ENCODE assay signal across 10 mouse cellular contexts in genomic region chr6:38081727-38082341, GRCm38 (mm10). TPM values are rescaled to one million over a fixed set of nuclear protein-coding genes. Genes with fewer than 3 reads are reported as not detected.
DNase-seq lines count a peak whose midpoint lies in the region; ATAC-seq lines count a peak whose summit lies in the region.
"Had no signal": no experiment of that assay in that cellular context is flagged by ENCODE, and none has a peak within 500 bp of the region (broad histone marks: within the 10 kb centered on the region; RNA-seq: fewer than 3 reads in every experiment).

No protein-coding gene starts in this region.

- H3K27me3 ChIP-seq in liver, embryonic 11.5 days (replicated peaks; ENCODE audit: control insufficient read depth, insufficient read depth, low read length), result no peaks in the 10 kb centered on the region
- no peaks in the 10 kb centered on the region for H3K27me3 ChIP-seq in heart, embryonic 14.5 days (ENCODE audit: control insufficient read depth, insufficient read depth, low read length)
- H3K27me3 ChIP-seq: limb, embryonic 12.5 days had no signal

- WGBS in liver, embryonic 11.5 days, result 67% methylated on average over 11 of the region's 11 CpGs
- WGBS in heart, embryonic 14.5 days, result 38% methylated on average over 11 of the region's 11 CpGs

- H3K27ac ChIP-seq in liver, embryonic 11.5 days (ENCODE audit: low read depth, low read length), result no peak overlapping the region
- H3K27ac ChIP-seq in heart, embryonic 14.5 days (replicated peaks in 1 of 2; ENCODE audit: control insufficient read depth in 1 of 2, insufficient read depth in 1 of 2, low read depth in 2 of 2, low read length in 2 of 2), result peak overlapping the region; percentile 56 to 68
- H3K27ac ChIP-seq: limb, embryonic 12.5 days had no signal

- no peak overlapping the region for H3K4me3 ChIP-seq in liver, embryonic 11.5 days (ENCODE audit: low read depth, low read length)
- no peak overlapping the region for H3K4me3 ChIP-seq in heart, embryonic 14.5 days (ENCODE audit: control insufficient read depth in 1 of 2, insufficient read depth in 1 of 2, low read depth in 1 of 2, low read length in 2 of 2)
- H3K4me3 ChIP-seq: limb, embryonic 12.5 days had no signal

- no peaks in the 10 kb centered on the region for H3K9me3 ChIP-seq in liver, embryonic 11.5 days (ENCODE audit: control insufficient read depth, low read length)
- no peaks in the 10 kb centered on the region for H3K9me3 ChIP-seq in heart, embryonic 14.5 days (ENCODE audit: control insufficient read depth, low read length)
- H3K9me3 ChIP-seq: limb, embryonic 12.5 days had no signal

- H3K4me1 ChIP-seq in liver, embryonic 11.5 days (replicated peaks; ENCODE audit: control insufficient read depth, insufficient read depth, low read length), result peaks cover 5% of the 10 kb centered on the region
- H3K4me1 ChIP-seq in heart, embryonic 14.5 days (ENCODE audit: control insufficient read depth in 2 of 2, insufficient read depth in 2 of 2, low read length in 2 of 2), result peaks cover 12 to 19% of the 10 kb centered on the region in 2 experiments; a peak in 3 of 4 replicates

- no peak overlapping the region for H3K9ac ChIP-seq in liver, embryonic 11.5 days (ENCODE audit: low read depth, low read length)
- no peak overlapping the region for H3K9ac ChIP-seq in heart, embryonic 14.5 days (ENCODE audit: low read length)
- H3K9ac ChIP-seq: limb, embryonic 12.5 days had no signal

- peak; percentile 32 for DNase-seq in liver
- DNase-seq in liver, embryonic 11.5 days (ENCODE audit: low spot score), result no peak
- peak; percentile 48 to 63 for DNase-seq in kidney, postnatal 4 days
- peak; percentile 83 for DNase-seq in yolk sac, embryonic 10.5 days (ENCODE audit: low spot score)
- DNase-seq in cerebellum, postnatal 10 days, result no peak
- no peak for DNase-seq in layer of hippocampus, adult 8-10 months (ENCODE audit: low spot score in 2 of 2)
- DNase-seq in adrenal gland, postnatal 4 days (ENCODE audit: low spot score in 2 of 2), result no peak

- H3K36me3 ChIP-seq in liver, embryonic 11.5 days (ENCODE audit: control insufficient read depth, insufficient read depth, low read length), result no peaks in the 10 kb centered on the region
- H3K36me3 ChIP-seq in heart, embryonic 14.5 days (ENCODE audit: control insufficient read depth, insufficient read depth, low read length), result no peaks in the 10 kb centered on the region
- H3K36me3 ChIP-seq: limb, embryonic 12.5 days had no signal

- H3K4me2 ChIP-seq in liver, embryonic 11.5 days, result no peak overlapping the region
- H3K4me2 ChIP-seq in heart, embryonic 14.5 days (ENCODE audit: low read length), result peak overlapping the region; percentile 22; the same call in 1 of the 2 replicates
- H3K4me2 ChIP-seq: limb, embryonic 12.5 days had no signal

- ATAC-seq in liver, embryonic 11.5 days (replicated peaks; ENCODE audit: low FRiP score), result no peak
- peak; percentile 61 for ATAC-seq in heart, embryonic 14.5 days (ENCODE audit: insufficient number of reproducible peaks, insufficient read depth, low FRiP score, low read depth)

RNA-seq across cellular contexts. Expression of gene Tmem213, which starts 27.2 kb away (rescaled TPM):
- polyA plus RNA-seq in liver, embryonic 11.5 days (2014; fragmentation: Nextera tagmentation; extraction: Ambion mirVana), result not detected in 2 replicates
- not detected in 2 replicates for polyA plus RNA-seq in heart, embryonic 14.5 days (2014; fragmentation: Nextera tagmentation; extraction: Ambion mirVana)
- total RNA-seq in layer of hippocampus, adult 8-10 months (2022), result not detected
- total RNA-seq in adrenal gland, postnatal 4 days (2021), result 10 to 100 TPM in 1 of 2 experiments, not detected in 1; 13.9 TPM
- total RNA-seq: gastrocnemius, postnatal 36 days had no signal

RNA-seq across cellular contexts. Expression of gene Svopl, which starts 35.0 kb away (rescaled TPM):
- polyA plus RNA-seq in liver, embryonic 11.5 days (2014; fragmentation: Nextera tagmentation; extraction: Ambion mirVana), result 0.08 and 0.25 TPM in 2 replicates
- 0.13 and 0.16 TPM in 2 replicates for polyA plus RNA-seq in heart, embryonic 14.5 days (2014; fragmentation: Nextera tagmentation; extraction: Ambion mirVana)
- total RNA-seq in layer of hippocampus, adult 8-10 months (2022), result under 1 TPM; 0.45 to 0.83 (median 0.67) TPM
- total RNA-seq in adrenal gland, postnatal 4 days (2021), result 1 to 10 TPM; 3.3 to 4.6 TPM

RNA-seq across cellular contexts. Expression of gene Atp6v0a4, which starts 42.6 kb away (rescaled TPM):
- 0.27 and 0.29 TPM in 2 replicates for polyA plus RNA-seq in liver, embryonic 11.5 days (2014; fragmentation: Nextera tagmentation; extraction: Ambion mirVana)
- 0.38 TPM in 1 of 2 replicates, not detected in the other for polyA plus RNA-seq in heart, embryonic 14.5 days (2014; fragmentation: Nextera tagmentation; extraction: Ambion mirVana)
- total RNA-seq in layer of hippocampus, adult 8-10 months (2022), result 10 to 100 TPM in 2 of 4 experiments, 1 to 10 TPM in 2; 1.5 to 19.0 (median 9.9) TPM
- 10 to 100 TPM in 1 of 2 experiments, 1 to 10 TPM in 1; 3.8 to 12.0 TPM for total RNA-seq in adrenal gland, postnatal 4 days (2021)
- polyA plus RNA-seq: limb, embryonic 12.5 days had no signal

Comparison
In these comparisons a context has a peak if more than half of its experiments do, and no peak if none do; other contexts are left out.
1. DNase-seq: peak in liver (single experiment), kidney, postnatal 4 days (2 of 2) and yolk sac, embryonic 10.5 days (single experiment); none in liver, embryonic 11.5 days (single experiment), cerebellum, postnatal 10 days (0 of 2), layer of hippocampus, adult 8-10 months (0 of 2) and adrenal gland, postnatal 4 days (0 of 2).